Mouse (Mus musculus) cerebellum, postnatal 14 days (tissue): ENCODE measurements around the gene Smcp.
A peak's percentile ranks its signal among the peaks of the same experiment; 100 is the strongest.

Experiments
- DNase-seq, 2 experiments: peaks; one replicate each; pipeline ENCODE4 v3.0.0; 2021; ENCODE audit warnings: mixed read lengths in 2 of 2

Smcp gene

DNA sequence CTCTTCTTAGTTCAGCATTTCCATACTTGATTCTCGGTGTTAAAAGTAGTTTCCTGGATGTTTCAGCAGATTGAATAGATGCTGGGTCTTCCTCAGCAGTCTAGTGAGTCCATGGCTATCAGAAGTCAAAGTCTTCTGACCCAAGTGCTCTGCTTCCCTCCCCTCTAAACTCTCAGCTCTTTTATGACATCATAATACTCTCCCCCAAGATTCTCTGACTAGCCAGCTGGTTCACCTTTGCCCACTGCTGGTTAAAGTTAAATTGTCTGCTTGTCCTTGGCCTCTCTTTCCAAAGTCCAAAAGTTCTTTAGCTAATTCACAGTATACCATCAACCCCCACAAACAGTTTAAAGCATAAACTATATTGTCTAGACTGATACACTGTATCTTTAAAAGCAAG lies at the start of gene Smcp:
Smcp (minus strand) TSS at position 140 of the 400 bp plus-strand sequence.
- no peak for DNase-seq

DNA sequence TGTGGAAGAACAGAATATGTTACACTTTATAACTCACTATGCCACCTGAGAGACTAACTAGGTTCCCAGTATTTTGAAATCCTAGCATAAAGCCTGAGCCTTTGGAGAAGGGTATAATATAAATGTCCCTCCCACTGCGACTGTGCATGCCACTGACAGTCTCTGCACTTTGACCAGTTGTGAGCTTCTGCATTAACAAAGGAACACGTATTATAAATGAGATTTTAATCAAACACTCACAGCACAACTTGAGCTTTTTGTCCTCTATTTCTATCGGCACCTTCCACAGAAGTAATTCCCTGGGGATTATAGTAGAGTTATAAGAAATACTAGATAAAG lies 49.8 kb upstream of the Smcp start:
- no peak for DNase-seq

DNA sequence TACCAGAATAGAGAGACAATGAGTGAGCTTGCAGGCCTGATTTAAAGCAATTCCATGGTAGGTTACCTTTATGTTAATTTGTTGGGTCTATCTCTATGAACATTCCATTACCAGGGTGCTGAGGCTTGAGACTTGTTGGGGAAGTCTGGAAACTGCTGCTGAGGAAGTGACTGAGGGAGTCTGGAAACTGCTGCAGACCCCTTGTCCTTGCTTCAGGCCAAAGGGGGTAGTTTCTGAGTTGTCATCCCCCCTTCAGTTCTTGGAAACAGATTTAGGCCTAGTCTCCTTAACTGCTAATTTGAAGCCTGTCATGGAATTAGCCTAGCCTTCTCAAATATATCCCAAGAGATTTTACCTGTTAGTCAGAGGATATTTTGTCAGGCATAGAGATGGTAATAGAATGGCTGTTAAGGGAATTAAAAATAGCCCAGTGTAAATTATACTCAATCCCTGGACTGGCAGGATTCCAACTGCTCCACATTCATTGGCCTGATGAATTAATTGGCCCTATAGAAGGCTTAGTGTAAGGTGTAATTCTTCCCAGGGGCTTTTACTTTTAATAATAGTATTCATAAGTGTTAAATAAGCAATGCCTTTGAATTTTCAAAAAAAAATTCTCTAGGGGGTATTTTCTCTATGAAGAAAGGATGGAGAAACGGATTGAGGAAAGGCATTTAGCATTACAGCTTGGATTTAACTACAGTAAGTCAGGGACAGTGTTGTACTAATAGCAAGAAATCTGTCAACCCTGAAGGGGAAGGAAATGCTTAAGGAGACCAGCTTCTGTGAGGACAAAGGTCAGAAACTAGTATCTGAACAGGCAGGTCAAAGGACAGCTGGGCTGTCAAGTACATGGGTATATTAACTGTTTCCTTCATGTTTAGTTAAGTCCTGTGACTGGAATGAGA lies 49.2 kb upstream of the Smcp start:
- DNase-seq, result peak; percentile 0 to 2

DNA sequence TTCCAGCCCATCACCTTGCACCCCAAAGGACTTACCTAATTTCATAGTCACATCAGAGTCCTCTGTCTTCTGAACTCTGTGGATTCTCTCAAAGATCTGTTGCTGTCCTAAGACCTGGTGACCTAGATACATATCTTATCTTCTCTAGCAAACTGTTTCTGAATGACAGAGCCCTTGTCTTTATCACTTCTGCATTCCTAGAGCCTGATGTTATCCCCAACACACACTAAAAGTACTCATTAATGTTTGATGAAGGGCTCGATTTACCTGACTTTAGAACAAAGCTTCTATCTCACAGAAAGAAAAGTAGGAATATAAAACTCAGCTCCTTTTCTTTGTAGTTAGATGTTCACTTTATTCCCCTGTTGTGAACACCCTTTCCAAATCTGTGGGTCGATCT lies 32.8 kb upstream of the Smcp start, which contains the start of gene Lce6a:
Lce6a (minus strand) TSS at position 101 of the 400 bp plus-strand sequence.
- no peak for DNase-seq

DNA sequence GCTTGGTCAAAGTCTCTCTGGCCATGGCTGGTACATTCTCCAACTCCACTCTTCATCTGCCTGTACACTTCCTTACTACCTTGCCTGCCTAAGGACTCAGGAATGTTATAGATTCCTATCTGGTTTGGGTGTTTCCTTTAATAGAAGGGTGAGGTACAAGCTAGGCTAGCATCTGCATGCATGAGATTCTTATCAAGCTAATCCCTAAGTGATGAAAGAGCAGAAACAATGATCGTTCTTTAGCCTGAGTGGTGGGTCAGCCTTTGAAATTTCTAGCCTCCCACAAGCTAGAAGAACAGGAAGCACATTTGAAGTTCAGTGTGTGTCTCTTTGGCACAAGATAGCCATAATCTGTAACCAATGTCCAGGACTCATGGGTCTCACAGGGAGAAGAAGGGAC lies 21.0 kb upstream of the Smcp start:
- DNase-seq, result no peak

DNA sequence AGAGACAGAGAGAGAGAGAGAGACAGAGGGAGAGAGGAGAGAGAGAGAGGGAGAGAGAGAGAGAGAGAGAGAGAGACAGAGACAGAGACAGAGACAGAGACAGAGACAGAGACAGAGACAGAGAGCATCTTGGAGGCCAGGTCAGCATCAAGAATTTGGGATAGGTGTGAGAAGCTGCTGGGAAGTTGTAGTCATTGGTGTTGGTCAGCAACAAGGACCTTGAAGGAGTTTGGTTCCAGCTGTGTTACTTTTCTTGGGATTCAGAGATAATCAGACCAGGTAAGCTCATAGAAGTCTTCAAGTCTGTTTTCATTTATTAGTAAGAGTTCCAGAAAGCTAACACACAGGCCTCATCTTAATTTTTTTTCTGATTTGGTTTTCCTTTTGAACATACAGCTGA lies 18.6 kb upstream of the Smcp start, which contains the start of gene 2210017I01Rik:
2210017I01Rik (minus strand) TSS at position 101 of the 400 bp plus-strand sequence.
- DNase-seq, result no peak

DNA sequence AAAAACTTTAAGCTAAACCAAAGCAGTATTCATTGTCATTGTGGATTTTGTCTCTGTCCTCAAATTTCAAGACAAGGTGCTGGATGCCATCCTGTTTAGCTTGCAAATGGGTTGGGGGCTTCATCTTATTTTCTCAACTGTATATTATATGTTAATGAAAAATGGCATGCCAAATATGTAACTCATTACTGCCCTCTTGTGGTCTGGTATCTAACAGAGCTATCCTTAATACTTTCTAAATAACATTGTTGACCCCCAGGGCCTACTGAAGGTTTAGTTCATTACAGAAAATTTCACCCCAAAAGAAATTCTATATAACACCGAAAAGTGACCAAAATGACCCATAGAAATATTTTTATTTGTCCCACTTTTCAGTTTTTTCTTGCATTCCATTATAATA lies 13.4 kb upstream of the Smcp start:
- DNase-seq, result peak in 1 of 2 experiments; percentile 0

DNA sequence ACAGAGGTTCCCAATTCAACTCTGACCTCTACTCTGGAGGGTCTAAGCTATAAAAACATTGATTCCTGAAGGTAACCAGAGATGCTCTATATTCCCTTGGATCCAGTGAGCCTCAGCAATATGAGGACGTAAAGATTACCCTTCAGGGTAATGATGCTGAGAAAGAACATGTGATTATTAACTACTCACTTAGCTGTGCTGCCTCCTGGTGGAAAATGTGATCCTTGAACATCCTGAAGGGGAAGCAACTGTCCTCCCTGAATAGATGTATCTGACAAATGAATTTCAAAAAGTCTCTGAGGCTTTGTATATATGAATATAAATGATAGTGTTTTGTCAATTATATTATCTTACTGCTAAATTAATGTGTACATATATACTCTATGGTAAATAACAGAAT lies 11.7 kb upstream of the Smcp start:
- no peak for DNase-seq

DNA sequence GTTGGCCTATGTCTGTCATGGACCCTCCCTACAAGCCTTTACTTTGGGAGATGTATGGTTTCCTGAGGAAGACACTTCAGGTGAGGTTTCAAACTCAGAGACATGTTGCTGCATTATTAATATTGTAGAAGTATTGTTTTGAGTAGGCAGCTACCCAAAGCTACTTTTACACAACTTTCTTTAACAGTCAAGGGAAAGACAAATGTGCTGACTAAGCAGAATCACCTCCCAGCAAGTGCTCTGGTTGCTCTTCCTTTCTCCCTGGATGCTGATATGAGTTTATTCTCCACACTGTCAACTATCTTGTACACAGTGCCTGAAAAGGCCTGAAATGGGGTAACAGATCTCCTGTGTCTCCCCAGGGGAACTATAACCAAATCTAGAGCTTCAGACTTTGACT lies 11.2 kb upstream of the Smcp start:
- DNase-seq, result no peak

DNA sequence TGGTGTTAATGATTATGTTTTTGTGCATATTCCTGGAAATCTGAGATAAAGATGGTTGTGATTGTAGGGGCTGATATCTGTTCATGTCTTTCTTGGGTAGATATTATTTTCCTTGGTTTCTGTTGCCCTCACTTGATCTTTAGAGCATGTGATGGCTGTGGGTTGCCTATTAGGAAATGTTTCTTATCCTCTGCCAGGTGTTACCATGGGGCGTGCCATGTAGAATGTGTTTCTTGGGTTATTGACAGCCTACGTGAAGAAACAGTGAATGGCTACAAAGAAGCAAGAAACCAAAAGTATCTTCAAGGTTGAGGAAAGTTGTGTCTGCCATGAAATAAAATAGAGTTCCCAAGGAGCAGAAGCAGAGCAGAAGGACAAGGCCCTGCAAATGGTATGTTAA lies 9.6 kb upstream of the Smcp start:
- DNase-seq, result no peak

DNA sequence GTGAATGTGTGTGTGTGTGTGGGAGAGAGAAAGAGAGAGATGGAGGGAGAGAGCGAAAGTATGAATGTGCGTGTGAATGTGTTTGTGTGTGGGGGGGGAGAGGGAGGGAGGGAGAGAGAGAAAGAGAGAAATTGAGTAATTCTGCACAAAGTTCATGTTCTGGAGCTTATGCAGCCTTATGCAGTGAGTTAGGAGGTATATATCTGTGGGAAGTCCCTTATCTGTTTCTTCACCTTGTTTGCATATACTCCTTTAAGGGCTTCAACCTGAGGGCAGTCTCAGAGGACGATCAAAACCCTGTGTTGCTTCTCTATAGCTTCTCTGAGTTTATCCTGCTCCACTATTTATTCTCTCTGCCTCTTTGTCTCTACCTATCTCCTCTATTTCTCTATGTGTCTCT lies 1.6 kb downstream of the Smcp start:
- no peak for DNase-seq

DNA sequence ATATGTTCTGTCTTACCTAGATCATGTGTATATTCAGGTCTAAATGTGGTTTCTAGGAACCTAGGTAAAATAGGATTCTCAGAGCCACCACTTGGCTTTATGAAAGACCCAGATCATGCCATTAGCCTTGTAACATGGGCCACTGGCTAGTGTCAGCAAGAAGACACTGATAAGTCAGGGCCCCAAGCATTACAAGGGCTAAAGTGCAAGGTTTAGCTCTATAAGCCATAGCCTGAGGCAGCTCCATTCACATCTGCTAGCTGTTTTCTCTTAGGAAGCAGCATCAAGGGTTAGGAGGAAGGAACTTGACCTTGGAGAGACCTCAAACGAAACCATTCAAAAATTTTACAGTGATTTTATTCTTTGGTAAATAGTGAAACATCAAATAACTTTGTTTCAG lies 3.7 kb downstream of the Smcp start:
- DNase-seq, result no peak

DNA sequence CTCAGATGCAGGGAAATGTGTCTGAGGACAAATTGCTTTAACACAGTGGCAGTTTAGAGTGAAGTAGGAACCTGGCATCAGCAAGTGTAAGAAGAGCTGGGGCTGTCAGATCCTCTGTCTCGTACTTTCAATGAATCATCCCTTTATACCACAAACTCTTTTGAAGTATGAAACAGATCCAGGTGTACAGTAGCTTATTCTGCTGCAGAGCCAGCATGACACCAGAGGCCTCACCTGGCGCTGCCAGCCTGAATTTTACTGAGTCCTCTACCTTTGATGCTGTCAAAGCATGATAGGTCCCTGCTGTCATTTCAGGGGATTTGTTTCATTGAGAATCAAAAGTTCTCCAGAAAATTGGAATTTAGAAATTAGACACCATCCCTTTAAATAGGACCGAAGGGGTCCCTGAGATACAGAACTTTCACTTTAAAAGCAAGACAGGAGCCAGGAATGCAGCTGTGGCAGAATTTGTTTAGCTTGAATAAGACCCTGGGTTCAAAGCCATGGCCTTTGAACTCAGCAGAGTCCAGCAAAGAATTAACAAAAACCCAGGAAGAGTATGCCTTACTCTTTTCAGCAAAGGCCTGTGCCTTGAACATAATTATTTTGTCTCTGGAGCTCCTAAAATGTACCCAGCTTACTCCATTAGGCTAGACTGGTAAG lies 5.5 kb downstream of the Smcp start:
- DNase-seq, result no peak

DNA sequence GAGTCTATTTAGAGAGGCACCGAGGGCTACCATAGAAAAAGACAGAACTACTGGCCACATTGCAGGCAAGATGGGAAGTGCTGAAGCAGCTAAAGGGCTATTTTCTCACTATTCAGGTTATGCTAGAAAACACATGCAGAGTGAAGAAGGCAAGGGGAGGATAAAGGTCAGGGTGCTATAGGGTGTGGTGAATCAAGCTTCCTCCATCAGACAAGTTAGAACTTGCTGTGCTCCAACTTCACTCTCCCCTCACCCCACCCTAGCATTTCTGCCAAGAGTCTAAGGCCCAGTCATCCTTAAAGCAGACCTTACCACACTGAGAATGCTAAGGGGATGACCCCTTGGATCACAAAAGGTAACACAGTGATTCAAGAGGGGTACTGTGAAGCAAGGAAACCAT lies 9.3 kb downstream of the Smcp start:
- DNase-seq, result no peak

DNA sequence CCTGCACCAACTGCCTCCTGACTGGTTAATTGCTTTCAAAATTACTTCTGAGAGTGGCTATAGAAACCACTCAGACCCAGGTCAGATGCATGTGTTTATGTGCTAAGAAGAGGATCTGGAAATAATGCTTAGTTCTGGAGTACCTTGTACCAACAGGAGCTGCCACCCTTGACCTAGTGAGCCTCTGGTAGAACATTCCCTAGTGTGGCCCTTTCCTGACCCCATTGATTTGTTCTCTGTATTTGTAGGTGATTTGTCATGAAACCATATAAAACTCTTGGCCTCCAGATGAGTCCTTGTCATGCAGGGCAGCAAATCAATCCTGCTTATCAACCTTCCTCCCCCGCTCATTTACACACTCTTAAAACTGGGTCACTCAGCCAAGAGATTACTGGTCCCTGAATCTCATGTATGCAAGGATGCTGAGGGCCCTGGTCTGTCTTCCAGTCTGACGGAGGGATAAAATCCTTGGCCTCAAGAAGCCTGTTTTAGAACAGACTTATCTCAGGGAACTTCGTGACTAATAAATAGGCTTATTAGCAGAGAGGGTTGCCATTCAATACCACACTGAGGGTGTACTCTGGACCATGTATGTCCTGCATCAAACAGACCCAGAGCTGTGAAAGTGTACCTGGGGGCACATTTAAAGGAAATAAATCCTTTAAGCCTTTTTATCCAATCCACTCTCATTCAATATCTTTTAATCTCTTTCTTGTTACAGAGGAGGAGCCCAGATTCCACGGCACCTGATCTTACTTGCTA lies 10.0 kb downstream of the Smcp start:
- DNase-seq, result no peak

DNA sequence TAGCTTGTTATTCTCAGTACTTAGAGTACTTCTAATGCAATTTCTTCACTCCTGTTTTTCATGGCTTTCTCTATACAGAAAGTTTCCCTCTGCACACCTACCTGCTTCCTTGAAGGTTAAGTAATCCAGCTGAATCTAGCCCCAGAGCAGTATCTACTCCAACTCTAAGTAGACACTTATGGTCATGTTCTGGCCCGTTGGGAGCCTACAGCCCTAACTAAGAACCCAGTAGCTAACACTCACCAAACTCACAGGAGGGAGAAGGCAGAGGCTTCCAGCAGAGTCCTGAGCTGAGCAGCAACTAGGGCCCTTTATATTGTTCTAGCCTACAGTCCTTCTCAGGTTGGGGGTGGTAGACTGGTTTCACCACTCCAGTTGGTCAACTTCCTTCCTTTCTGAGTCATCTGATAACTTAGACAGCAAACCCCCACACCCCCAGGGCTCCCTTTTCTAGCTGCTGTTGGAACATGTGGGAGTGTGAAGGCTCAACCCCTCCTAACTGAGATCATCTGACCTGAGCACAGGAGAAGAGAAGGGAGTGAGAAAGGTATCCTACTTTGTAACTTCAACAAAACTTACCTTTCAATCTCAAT lies 15.3 kb downstream of the Smcp start, which contains the start of gene Ivl:
Ivl (minus strand) TSS at position 287 of the 593 bp plus-strand sequence.
- no peak for DNase-seq

DNA sequence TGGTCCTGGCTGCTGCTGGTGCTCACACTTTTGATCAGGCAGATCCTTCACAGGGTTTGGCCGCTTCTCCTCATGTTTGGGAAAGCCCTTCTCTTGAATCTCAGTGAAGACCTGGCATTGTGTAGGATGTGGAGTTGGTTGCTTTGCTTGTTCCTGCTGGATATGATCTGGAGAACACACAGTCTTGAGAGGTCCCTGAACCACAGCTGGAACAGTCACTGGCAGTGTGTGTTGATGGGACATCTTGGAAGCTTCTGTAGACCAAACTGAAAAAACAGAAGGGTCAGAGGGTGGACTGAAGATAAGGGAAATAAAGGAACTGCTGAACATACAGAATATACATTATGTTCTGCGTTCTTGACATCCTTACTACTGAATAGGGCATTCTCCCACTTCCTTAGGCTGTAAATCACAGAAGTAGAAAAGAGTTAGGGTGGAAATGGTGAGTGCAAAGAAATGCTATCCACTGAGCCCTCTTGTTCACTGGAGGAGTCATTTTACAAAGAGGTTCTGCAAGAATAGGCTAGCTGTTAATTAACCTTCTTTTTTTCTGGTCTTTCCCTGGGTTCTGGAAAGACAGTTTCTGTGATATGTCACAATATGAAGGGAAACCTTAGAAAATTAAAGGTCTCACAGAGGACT lies 16.2 kb downstream of the Smcp start:
- DNase-seq, result no peak

DNA sequence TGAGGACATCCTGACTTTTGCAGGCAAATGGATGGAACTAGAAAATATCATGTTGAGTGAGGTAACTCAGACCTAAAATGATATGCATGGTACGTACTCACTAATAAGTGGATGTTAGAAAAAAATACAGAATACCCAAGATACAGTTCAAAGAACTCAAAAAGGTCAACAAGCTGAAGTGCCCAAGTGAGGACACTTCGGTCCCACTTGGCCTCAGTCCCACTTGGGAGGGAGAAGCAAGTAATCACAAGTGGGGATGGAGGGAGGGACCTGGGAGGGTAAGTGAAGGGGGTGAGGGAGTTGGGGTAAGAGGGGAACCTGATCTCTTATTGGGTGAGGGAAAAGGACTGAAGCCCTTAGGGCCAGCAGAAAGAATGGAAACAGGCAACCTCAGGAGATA lies 20.0 kb downstream of the Smcp start:
- no peak for DNase-seq

DNA sequence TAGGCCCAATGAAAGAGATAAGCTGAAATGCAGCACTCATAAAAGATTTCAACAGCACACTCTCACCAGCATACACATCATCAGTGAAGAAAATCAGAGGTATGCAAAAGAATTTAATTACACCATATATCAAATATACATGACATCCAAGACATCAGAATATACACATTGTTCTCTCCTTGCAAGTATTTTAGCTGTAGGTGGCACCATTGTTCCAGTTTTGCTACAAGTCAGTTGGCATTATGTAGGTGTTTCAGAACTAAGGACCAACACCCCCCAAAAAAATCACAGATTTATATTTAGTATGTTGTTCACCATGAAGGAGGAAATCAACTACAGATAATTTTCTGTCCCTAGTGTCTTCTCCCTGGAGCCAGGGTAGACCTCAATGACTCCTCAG lies 23.4 kb downstream of the Smcp start:
- DNase-seq, result no peak

DNA sequence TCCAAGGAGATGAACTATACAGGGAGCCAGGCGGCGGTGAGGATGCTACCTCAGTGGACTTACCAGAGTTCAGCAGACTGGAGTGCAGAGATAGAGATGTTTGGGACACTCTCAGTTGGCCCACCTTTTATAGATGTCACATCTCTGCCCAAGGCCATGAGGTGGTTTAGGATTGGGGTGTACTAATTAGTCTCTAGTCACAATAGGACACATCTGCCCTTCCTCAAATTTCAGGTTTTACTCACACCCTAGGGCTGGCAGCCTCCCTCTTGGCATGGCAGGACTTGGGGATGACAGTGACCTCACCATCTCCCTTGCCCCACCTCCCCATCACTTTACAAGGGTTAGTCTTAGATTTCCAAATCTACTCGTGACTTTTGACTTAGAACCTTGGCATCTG lies 54.4 kb downstream of the Smcp start, which contains the start of gene 2310046K23Rik:
2310046K23Rik (minus strand) TSS at position 101 of the 400 bp plus-strand sequence.
- no peak for DNase-seq
